Mouse (Mus musculus): Measurements from ENCODE around the gene Vmn1r152.
"Not testable (repeated sequence)": the region's sequence is repeated elsewhere in the genome, so short reads cannot be mapped to it uniquely, and the experiment has no call there.

Vmn1r152 gene

GRCm38 (mm10) chr7:22522667-22523066 lies at the start of gene Vmn1r152:
Gene Vmn1r152, plus strand, starts transcription at chr7:22522967.
- DNase-seq (ENCODE audit: low read depth) = not testable (repeated sequence)

- DNase-seq (ENCODE audit: low read depth) = not testable (repeated sequence)
Measured at GRCm38 (mm10) chr7:22499578-22499977, 23.2 kb upstream of the Vmn1r152 start, which contains the start of gene Vmn1r151. Gene Vmn1r151, minus strand, starts transcription at chr7:22499678.

- not testable (repeated sequence) for DNase-seq (ENCODE audit: low read depth)
Measured at GRCm38 (mm10) chr7:22534787-22535186, 12.0 kb downstream of the Vmn1r152 start, which contains the start of gene Gm8677. Gene Gm8677, minus strand, starts transcription at chr7:22534887.

- not testable (repeated sequence) for DNase-seq (ENCODE audit: low read depth)
Measured at GRCm38 (mm10) chr7:22565243-22565642, 42.5 kb downstream of the Vmn1r152 start, which contains the start of gene Gm4201. Gene Gm4201, minus strand, starts transcription at chr7:22565343.

Data from NIH3T3 (cell line).